Mouse (Mus musculus): ENCODE results near the gene Ifnl3. TPM values are rescaled to one million over a fixed set of nuclear protein-coding genes. Genes with fewer than 3 reads are reported as not detected.
"Not testable (repeated sequence)": the region's sequence is repeated elsewhere in the genome, so short reads cannot be mapped to it uniquely, and the experiment has no call there.

The Ifnl3 gene
- not detected for total RNA-seq (2022)

- not testable (repeated sequence) for DNase-seq (ENCODE audit: low spot score in 2 of 2)
These were observed at the start of gene Ifnl3 for GRCm38 (mm10) chr7:28522536-28522935. Gene Ifnl3, plus strand, starts transcription at chr7:28522836.

GRCm38 (mm10) chr7:28476191-28476590 is 46.4 kb upstream of the Ifnl3 start:
- DNase-seq (ENCODE audit: low spot score in 2 of 2): no peak

- no peak for DNase-seq (ENCODE audit: low spot score in 2 of 2)
These were observed 45.3 kb upstream of the Ifnl3 start for GRCm38 (mm10) chr7:28477363-28477762.

- DNase-seq (ENCODE audit: low spot score in 2 of 2): no peak
These were observed 43.8 kb upstream of the Ifnl3 start for GRCm38 (mm10) chr7:28478854-28479253.

GRCm38 (mm10) chr7:28482854-28483253 is 39.8 kb upstream of the Ifnl3 start:
- peak in 1 of 2 experiments; percentile 33 for DNase-seq (ENCODE audit: low spot score in 2 of 2)

GRCm38 (mm10) chr7:28484192-28484591 is 38.4 kb upstream of the Ifnl3 start:
- DNase-seq (ENCODE audit: low spot score in 2 of 2): no peak

- DNase-seq (ENCODE audit: low spot score in 2 of 2): peak in 1 of 2 experiments; percentile 15
These were observed 34.6 kb upstream of the Ifnl3 start for GRCm38 (mm10) chr7:28488030-28488491.

- no peak for DNase-seq (ENCODE audit: low spot score in 2 of 2)
These were observed 32.2 kb upstream of the Ifnl3 start for GRCm38 (mm10) chr7:28490410-28490809.

- no peak for DNase-seq (ENCODE audit: low spot score in 2 of 2)
These were observed 31.7 kb upstream of the Ifnl3 start for GRCm38 (mm10) chr7:28490903-28491302.

- DNase-seq (ENCODE audit: low spot score in 2 of 2): no peak
These were observed 30.3 kb upstream of the Ifnl3 start for GRCm38 (mm10) chr7:28492310-28492709.

- DNase-seq (ENCODE audit: low spot score in 2 of 2): no peak
These were observed 27.2 kb upstream of the Ifnl3 start for GRCm38 (mm10) chr7:28495426-28495825.

GRCm38 (mm10) chr7:28505585-28505984 is 17.1 kb upstream of the Ifnl3 start:
- DNase-seq (ENCODE audit: low spot score in 2 of 2): no peak

- DNase-seq (ENCODE audit: low spot score in 2 of 2): not testable (repeated sequence)
These were observed 13.5 kb upstream of the Ifnl3 start for GRCm38 (mm10) chr7:28509121-28509520.

- DNase-seq (ENCODE audit: low spot score in 2 of 2): not testable (repeated sequence)
These were observed 12.1 kb upstream of the Ifnl3 start, which contains the start of gene Ifnl2 for GRCm38 (mm10) chr7:28510405-28510974. Gene Ifnl2, minus strand, starts transcription at chr7:28510455.

- DNase-seq (ENCODE audit: low spot score in 2 of 2): no peak
These were observed 11.2 kb upstream of the Ifnl3 start for GRCm38 (mm10) chr7:28511441-28511840.

- DNase-seq (ENCODE audit: low spot score in 2 of 2): peak; percentile 20 to 63
These were observed 5.5 kb downstream of the Ifnl3 start for GRCm38 (mm10) chr7:28527922-28528719.

- no peak for DNase-seq (ENCODE audit: low spot score in 2 of 2)
These were observed 9.4 kb downstream of the Ifnl3 start for GRCm38 (mm10) chr7:28532005-28532404.

- not testable (repeated sequence) for DNase-seq (ENCODE audit: low spot score in 2 of 2)
These were observed 16.2 kb downstream of the Ifnl3 start for GRCm38 (mm10) chr7:28538886-28539285.

GRCm38 (mm10) chr7:28540526-28540925 is 17.9 kb downstream of the Ifnl3 start, which contains the start of gene Sycn:
Gene Sycn, plus strand, starts transcription at chr7:28540885.
- no peak for DNase-seq (ENCODE audit: low spot score in 2 of 2)

- DNase-seq (ENCODE audit: low spot score in 2 of 2): no peak
These were observed 21.5 kb downstream of the Ifnl3 start for GRCm38 (mm10) chr7:28544051-28544601.

- DNase-seq (ENCODE audit: low spot score in 2 of 2): no peak
These were observed 22.6 kb downstream of the Ifnl3 start for GRCm38 (mm10) chr7:28545048-28545890.
